Mouse (Mus musculus): ENCODE results near the gene Nr5a1. TPM values are rescaled to one million over a fixed set of nuclear protein-coding genes. Genes with fewer than 3 reads are reported as not detected.

Nr5a1 gene
- polyA plus RNA-seq, 1 experiment from 2014 or later, result 0.21 TPM

GRCm38 (mm10) chr2:38710304-38711241 lies 3.8 kb downstream of the Nr5a1 start:
- peaks cover 88% of the 10 kb centered on the region for H3K27me3 ChIP-seq (replicated peaks; ENCODE audit: control insufficient read depth, insufficient read depth, low read length)
- H3K4me2 ChIP-seq (ENCODE audit: low read depth, low read length), result peak overlapping the region; percentile 49
- DNase-seq (ENCODE audit: low spot score) (no peak), ATAC-seq (ENCODE audit: low read depth) (no peak)
- no peak overlapping the region for H3K27ac ChIP-seq (replicated peaks; ENCODE audit: low read depth, low read length)
- no peaks in the 10 kb centered on the region for H3K36me3 ChIP-seq (ENCODE audit: control insufficient read depth, insufficient read depth, low read length)
- H3K9ac ChIP-seq (ENCODE audit: low read depth, low read length), result peak overlapping the region; percentile 37; the same call in 1 of the 2 replicates
- no peaks in the 10 kb centered on the region for H3K9me3 ChIP-seq (ENCODE audit: control insufficient read depth, low read length)
- peak overlapping the region; percentile 30 for H3K4me3 ChIP-seq (ENCODE audit: low read depth, low read length)
- under 1% methylated on average over 61 of the region's 75 CpGs for WGBS
- peaks cover 11% of the 10 kb centered on the region for H3K4me1 ChIP-seq (ENCODE audit: control insufficient read depth, insufficient read depth, low read length)

- no peaks in the 10 kb centered on the region for H3K36me3 ChIP-seq (ENCODE audit: control insufficient read depth, insufficient read depth, low read length)
- no peak overlapping the region for H3K27ac ChIP-seq (replicated peaks; ENCODE audit: low read depth, low read length)
- ATAC-seq (ENCODE audit: low read depth), result no peak
- H3K27me3 ChIP-seq (replicated peaks; ENCODE audit: control insufficient read depth, insufficient read depth, low read length), result peaks cover 100% of the 10 kb centered on the region
- no peaks in the 10 kb centered on the region for H3K9me3 ChIP-seq (ENCODE audit: control insufficient read depth, low read length)
- H3K4me2 ChIP-seq (ENCODE audit: low read depth, low read length), result no peak overlapping the region
- whole genome bisulfite sequencing, result 21% methylated on average over 10 of the region's 12 CpGs
- H3K9ac ChIP-seq (ENCODE audit: low read depth, low read length), result no peak overlapping the region
- peaks cover 11% of the 10 kb centered on the region for H3K4me1 ChIP-seq (ENCODE audit: control insufficient read depth, insufficient read depth, low read length)
- no peak overlapping the region for H3K4me3 ChIP-seq (ENCODE audit: low read depth, low read length)
- no peak for DNase-seq (ENCODE audit: low spot score)
These were observed 5.2 kb downstream of the Nr5a1 start for GRCm38 (mm10) chr2:38708907-38709688.

- Histone ChIP-seq H3K36me3 (ENCODE audit: control insufficient read depth, insufficient read depth, low read length) (no peaks in the 10 kb centered on the region), H3K27ac (replicated peaks; ENCODE audit: low read depth, low read length) (no peak overlapping the region), H3K4me1 (ENCODE audit: control insufficient read depth, insufficient read depth, low read length) (peaks cover 11% of the 10 kb centered on the region), H3K9ac (ENCODE audit: low read depth, low read length) (no peak overlapping the region), H3K27me3 (replicated peaks; ENCODE audit: control insufficient read depth, insufficient read depth, low read length) (peaks cover 75% of the 10 kb centered on the region), H3K4me3 (ENCODE audit: low read depth, low read length) (no peak overlapping the region), H3K4me2 (ENCODE audit: low read depth, low read length) (no peak overlapping the region), H3K9me3 (ENCODE audit: control insufficient read depth, low read length) (no peaks in the 10 kb centered on the region)
- ATAC-seq (ENCODE audit: low read depth) (no peak), DNase-seq (ENCODE audit: low spot score) (no peak)
- 41% methylated on average over 6 of the region's 6 CpGs for WGBS
These were observed 7.7 kb downstream of the Nr5a1 start for GRCm38 (mm10) chr2:38706661-38707060.

- ATAC-seq (ENCODE audit: low read depth) (no peak), DNase-seq (ENCODE audit: low spot score) (no peak)
- H3K9ac ChIP-seq (ENCODE audit: low read depth, low read length), result no peak overlapping the region
- H3K4me3 ChIP-seq (ENCODE audit: low read depth, low read length), result no peak overlapping the region
- no peak overlapping the region for H3K4me2 ChIP-seq (ENCODE audit: low read depth, low read length)
- no peak overlapping the region for H3K27ac ChIP-seq (replicated peaks; ENCODE audit: low read depth, low read length)
- 67% methylated on average over 4 of the region's 4 CpGs for WGBS
- H3K9me3 ChIP-seq (ENCODE audit: control insufficient read depth, low read length), result no peaks in the 10 kb centered on the region
- no peaks in the 10 kb centered on the region for H3K36me3 ChIP-seq (ENCODE audit: control insufficient read depth, insufficient read depth, low read length)
- H3K4me1 ChIP-seq (ENCODE audit: control insufficient read depth, insufficient read depth, low read length), result no peaks in the 10 kb centered on the region; the same call in 1 of the 2 replicates
- peaks cover 59% of the 10 kb centered on the region for H3K27me3 ChIP-seq (replicated peaks; ENCODE audit: control insufficient read depth, insufficient read depth, low read length)
These were observed 9.3 kb downstream of the Nr5a1 start for GRCm38 (mm10) chr2:38705036-38705435.

GRCm38 (mm10) chr2:38704336-38704735 lies 10.0 kb downstream of the Nr5a1 start:
- Histone ChIP-seq H3K27ac (replicated peaks; ENCODE audit: low read depth, low read length) (no peak overlapping the region), H3K4me2 (ENCODE audit: low read depth, low read length) (no peak overlapping the region), H3K4me1 (ENCODE audit: control insufficient read depth, insufficient read depth, low read length) (no peaks in the 10 kb centered on the region), H3K27me3 (replicated peaks; ENCODE audit: control insufficient read depth, insufficient read depth, low read length) (peaks cover 52% of the 10 kb centered on the region), H3K36me3 (ENCODE audit: control insufficient read depth, insufficient read depth, low read length) (no peaks in the 10 kb centered on the region), H3K4me3 (ENCODE audit: low read depth, low read length) (no peak overlapping the region), H3K9ac (ENCODE audit: low read depth, low read length) (no peak overlapping the region), H3K9me3 (ENCODE audit: control insufficient read depth, low read length) (no peaks in the 10 kb centered on the region)
- no peak for ATAC-seq (ENCODE audit: low read depth)
- whole genome bisulfite sequencing, result 81% methylated on average over 8 of the region's 9 CpGs
- no peak for DNase-seq (ENCODE audit: low spot score)

- peaks cover 35% of the 10 kb centered on the region for H3K27me3 ChIP-seq (replicated peaks; ENCODE audit: control insufficient read depth, insufficient read depth, low read length)
These were observed 14.2 kb downstream of the Nr5a1 start for GRCm38 (mm10) chr2:38700177-38700576.

GRCm38 (mm10) chr2:38698623-38699022 lies 15.7 kb downstream of the Nr5a1 start:
- no peaks in the 10 kb centered on the region for H3K9me3 ChIP-seq (ENCODE audit: control insufficient read depth, low read length)
- ATAC-seq (ENCODE audit: low read depth) (no peak), DNase-seq (ENCODE audit: low spot score) (no peak)
- no peaks in the 10 kb centered on the region for H3K36me3 ChIP-seq (ENCODE audit: control insufficient read depth, insufficient read depth, low read length)
- H3K27me3 ChIP-seq (replicated peaks; ENCODE audit: control insufficient read depth, insufficient read depth, low read length), result peaks cover 25% of the 10 kb centered on the region
- no peak overlapping the region for H3K27ac ChIP-seq (replicated peaks; ENCODE audit: low read depth, low read length)
- no peak overlapping the region for H3K9ac ChIP-seq (ENCODE audit: low read depth, low read length)
- no peak overlapping the region for H3K4me3 ChIP-seq (ENCODE audit: low read depth, low read length)
- H3K4me2 ChIP-seq (ENCODE audit: low read depth, low read length), result no peak overlapping the region
- 79% methylated on average over 5 of the region's 5 CpGs for WGBS
- H3K4me1 ChIP-seq (ENCODE audit: control insufficient read depth, insufficient read depth, low read length), result 0 out of 2 replicates have a peak, but pooled peaks cover 3% of the 10 kb centered on the region

More at GRCm38 (mm10) chr2:38700177-38700576, 14.2 kb downstream of the Nr5a1 start:
- H3K4me3 ChIP-seq (ENCODE audit: low read depth, low read length), result no peak overlapping the region
- no peak overlapping the region for H3K9ac ChIP-seq (ENCODE audit: low read depth, low read length)
- H3K27ac ChIP-seq (replicated peaks; ENCODE audit: low read depth, low read length), result no peak overlapping the region
- H3K4me1 ChIP-seq (ENCODE audit: control insufficient read depth, insufficient read depth, low read length), result 0 out of 2 replicates have a peak, but pooled peaks cover 3% of the 10 kb centered on the region
- 68% methylated on average over 5 of the region's 5 CpGs for WGBS
- DNase-seq (ENCODE audit: low spot score) (no peak), ATAC-seq (ENCODE audit: low read depth) (no peak)
- no peak overlapping the region for H3K4me2 ChIP-seq (ENCODE audit: low read depth, low read length)
- no peaks in the 10 kb centered on the region for H3K36me3 ChIP-seq (ENCODE audit: control insufficient read depth, insufficient read depth, low read length)
- H3K9me3 ChIP-seq (ENCODE audit: control insufficient read depth, low read length), result no peaks in the 10 kb centered on the region

Data from embryonic facial prominence, embryonic 14.5 days (tissue).